Mouse (Mus musculus): ENCODE measurements at regions not wholly inside any gene's neighbourhood (a gene's known extent, or its start where the extent isn't known, plus 50 kb on each side); places are given as distances from the start of the nearest gene placed in this dataset.

DNA sequence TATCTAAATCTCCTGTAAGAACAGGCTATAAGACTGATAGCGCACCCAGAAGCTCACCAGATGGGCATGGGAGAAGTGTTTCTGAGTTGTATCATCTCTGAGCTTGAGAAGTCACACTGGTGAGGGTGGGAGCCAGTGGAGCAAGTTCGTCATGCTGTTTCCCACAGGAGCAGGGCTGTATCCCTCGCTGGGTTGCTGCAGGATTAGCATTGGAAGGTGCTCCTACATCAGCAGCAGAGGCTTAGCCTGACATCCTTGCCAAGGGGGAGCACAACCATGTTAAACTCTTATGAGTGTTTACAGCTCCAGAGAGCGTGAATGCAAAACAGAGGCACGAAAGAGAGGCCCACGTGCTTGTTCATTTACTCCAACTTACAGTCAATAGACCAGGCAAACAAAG lies 395.4 kb upstream of the Atp11b start:
- TF ChIP-seq POLR2A (IDR thresholded peaks at IDR 0.05; ENCODE audit: borderline replicate concordance, low read depth, low read length) = no peak
- no peak for TF ChIP-seq CTCF (IDR thresholded peaks at IDR 0.05; ENCODE audit: low read depth, low read length)

All from bone marrow macrophage, adult 2 months (primary cell).